Mouse (Mus musculus): Measurements from ENCODE around the gene Sipa1l3.

Sipa1l3 gene

DNA sequence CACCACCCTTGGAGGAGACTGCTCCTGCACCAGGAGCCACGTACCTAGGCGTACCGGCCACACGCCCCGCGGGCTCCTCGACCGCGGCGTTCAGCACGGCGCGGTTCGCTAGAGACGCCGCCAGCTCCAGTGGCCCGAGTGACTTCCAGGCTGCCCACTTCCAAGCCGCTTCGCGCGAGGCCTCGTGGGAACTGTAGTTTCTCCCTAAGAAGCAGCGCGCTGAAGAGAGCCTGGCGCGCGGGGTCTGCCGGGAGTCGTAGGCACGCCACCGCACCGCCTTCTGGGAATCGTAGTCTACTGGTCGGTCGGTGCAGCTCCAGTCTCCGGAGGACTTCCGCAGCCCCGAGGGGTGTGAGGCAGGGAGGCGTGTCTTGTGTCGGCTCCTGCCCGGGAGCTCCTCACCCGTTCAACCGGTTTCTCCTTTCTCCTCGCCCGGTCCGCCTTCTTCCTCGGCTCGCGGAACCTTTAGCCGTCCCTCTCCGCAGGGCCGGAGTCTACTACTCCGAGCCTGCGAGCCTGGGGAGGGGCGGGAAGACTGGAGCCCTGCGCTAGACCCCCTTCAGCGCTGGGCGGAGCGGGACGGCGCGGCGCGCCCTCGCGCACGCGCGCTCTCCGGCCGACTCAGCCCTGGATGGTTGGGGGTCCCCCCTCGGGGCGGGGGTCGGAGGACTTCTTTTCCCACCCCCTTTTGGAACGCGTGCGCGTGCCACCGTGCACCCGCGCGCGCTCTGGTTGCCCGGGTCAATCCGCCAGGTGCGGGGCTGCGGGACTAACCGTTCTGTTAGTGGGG is at the start of gene Sipa1l3:
TSS of gene Sipa1l3 (minus strand) at position 221 of the 790 bp plus-strand sequence.
- peak; percentile 98 for DNase-seq (ENCODE audit: low spot score)

DNA sequence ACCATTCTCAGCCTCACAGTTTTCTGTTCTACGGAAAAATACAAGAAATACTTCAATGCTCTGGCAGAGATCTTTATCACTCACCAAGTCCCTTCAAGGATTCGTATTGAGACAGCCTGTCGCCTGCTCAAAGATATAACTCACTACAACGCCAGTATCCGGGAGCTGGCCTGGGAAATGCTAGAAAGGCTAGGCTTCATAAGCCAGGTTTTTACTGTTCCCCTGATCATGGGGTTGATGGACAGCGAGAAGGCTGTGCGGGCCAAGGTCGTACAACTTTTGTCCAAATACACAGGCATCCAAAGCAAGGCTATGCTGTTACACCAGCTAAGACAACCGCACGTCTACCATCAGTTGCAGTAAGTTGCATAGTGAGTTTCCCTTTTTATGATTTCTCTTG is 44.6 kb upstream of the Sipa1l3 start:
- DNase-seq (ENCODE audit: low spot score) = no peak

DNA sequence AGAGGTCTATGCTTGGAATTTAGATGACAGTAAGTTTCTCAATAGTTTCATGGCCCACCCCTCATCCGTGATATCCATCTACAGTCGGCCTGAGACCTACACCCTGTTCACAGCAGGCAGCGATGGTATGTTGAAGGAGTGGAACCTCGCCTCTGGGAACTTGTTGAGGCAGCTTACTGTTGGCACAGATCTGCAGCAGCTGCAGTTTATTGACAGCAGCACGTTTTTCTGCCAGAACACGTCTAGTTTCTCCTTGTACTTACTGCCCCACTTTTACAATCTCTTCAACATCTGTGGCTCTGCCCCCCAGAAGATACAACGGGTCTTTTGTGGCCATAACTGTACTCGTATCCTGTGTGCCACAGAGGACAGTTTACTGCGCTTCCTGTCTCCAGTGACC is 42.6 kb upstream of the Sipa1l3 start:
- no peak for DNase-seq (ENCODE audit: low spot score)

DNA sequence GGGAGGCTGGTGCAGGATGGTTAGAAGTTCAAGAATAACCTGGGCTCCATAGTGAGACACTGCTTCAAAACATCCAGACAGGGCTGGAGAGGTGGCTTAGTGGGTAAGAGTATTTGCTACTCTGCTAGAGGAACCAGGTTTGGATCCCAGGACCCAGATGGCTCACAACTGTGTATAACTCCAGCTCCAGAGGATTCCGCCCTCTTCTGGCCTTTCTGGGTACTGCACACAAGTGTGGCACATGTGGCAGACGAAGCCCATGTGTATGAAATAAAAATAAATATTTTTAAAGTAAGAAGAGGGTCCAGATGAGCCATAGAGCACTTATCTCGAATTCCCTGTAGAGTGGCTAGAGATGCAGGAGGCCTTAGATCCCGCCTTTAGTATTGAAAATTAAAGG is 40.8 kb upstream of the Sipa1l3 start:
- DNase-seq (ENCODE audit: low spot score) = peak; percentile 27

DNA sequence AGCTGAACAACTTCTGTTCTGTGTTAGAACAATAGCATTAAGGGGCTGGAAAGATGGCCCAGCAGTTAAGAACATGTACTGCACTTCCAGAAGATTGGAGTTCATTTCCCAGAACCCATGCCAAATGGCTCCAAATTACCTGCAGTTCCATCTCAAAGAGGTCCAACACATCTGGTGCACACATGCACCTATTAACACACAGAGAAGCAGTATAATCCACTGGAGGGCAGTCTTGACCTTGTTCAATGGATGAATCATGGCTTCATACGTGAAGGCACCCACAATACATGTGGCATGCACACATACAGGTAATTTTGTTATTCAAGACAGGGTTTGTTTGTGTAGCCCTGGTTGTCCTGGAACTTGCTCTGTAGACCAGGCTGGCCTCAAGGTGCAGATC is 40.3 kb upstream of the Sipa1l3 start:
- no peak for DNase-seq (ENCODE audit: low spot score)

DNA sequence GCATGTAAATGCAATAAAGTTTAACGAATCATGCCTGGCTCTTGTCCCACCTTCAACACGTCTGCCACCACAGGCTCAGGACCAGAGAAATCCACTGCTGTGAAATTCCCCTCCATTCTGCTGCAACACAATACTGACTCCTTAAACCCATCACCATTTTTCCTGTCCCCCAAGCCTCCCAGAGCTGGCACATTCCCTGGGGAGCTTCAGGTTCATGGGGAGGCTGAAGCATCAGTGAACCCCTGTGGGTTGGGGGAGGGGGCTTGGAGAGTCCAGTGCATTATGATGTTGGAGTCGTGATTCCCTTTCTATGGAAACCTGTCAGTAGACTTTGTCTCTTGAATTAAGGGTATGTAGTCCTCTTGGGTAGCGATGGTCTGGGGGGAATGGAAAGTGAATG is 37.8 kb upstream of the Sipa1l3 start:
- DNase-seq (ENCODE audit: low spot score) = no peak

DNA sequence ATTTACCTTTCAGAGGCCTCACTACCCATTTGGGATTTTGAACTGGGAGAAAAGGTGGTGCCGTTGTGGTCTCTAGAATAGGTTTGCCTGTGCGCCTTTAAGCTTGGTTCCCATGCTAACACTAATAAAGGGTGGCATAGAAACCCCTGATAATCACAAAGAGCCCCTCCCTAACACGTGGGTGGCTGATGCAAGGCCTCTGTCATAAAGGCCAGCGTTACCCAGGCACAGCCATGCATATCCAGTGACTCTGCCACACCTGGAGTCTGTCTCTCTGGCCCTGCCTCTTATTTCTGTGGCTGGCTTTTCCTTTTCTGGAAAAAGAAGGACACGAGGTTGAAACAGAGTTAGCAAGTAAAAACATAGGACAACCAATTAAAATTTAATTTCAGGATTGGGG is 37.1 kb upstream of the Sipa1l3 start:
- no peak for DNase-seq (ENCODE audit: low spot score)

DNA sequence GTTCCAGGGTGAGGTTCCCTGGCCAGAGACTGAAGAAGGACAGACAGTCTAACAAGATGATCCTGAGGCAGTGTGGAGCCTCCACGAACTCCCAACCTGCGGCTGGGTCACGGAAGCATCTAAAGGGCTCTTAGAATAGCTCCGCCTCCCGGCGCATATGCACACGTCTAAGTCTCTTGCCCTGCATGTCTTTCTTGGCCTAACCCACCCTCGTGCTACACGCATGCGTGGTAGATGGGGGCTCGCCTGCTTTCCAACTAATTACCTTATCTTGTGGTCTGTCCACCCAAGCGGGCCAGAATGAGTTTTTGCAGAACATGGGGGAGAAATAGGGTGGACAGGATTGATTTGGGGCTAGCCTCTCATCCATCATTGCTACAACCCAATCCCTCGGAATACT is 36.6 kb upstream of the Sipa1l3 start:
- DNase-seq (ENCODE audit: low spot score) = peak; percentile 19

DNA sequence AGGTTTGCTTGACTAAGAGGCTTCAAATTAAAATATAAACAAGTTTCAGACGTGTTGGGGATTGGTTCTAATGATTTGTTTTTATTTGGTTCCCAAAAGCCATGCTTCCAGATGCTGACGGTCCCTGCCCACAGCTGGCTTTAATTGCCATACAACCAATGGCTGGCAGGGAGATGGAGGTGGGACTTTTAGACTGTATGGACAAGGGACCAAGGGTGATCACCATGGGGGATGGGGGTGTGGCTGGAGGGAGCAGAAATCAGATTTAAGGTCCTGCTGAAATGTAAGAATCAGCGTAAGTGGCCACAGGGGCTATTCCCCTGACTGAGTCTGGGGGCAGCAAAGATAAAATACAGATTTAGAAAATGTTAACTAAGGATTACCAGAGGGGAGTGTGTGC is 32.2 kb upstream of the Sipa1l3 start:
- DNase-seq (ENCODE audit: low spot score) = no peak

DNA sequence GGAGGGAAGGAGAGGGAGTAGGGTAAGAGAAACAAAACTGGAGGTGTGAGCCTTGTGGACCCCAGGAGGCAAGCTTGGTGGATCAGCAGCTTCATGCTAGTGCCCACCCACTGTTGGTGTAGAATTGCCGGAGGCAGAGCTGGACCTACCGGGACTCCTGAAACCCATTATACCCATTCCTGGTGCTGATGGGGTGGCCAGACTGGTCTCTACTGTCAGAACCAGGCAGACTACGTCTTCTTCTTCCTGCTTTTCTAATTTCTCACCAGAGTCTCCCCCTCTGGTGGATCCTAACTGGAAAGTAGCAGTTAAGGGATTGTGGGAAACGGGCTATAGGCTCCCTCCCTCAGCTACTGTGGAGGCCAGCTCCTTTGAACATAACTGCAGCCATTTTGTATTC is 23.2 kb upstream of the Sipa1l3 start:
- DNase-seq (ENCODE audit: low spot score) = no peak

DNA sequence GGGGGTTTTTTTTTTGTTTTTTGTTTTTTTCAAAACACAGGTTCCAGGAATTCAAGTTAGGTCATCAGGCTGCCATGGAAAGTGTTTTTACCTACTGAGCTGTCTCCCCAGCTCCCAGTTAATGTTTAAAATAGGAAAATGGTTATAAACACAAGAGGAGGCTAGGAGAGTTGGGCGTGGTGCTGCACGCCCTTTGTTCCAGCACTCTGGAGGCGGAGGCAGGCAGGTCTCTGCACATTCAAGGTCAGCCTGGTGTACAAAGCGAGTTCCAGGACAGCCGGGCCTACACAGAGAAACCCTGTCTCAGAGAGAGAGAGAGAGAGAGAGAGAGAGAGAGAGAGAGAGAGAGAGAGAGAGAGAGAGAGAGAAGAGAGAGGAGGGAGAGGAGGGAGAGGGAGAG is 22.7 kb upstream of the Sipa1l3 start:
- no peak for DNase-seq (ENCODE audit: low spot score)

DNA sequence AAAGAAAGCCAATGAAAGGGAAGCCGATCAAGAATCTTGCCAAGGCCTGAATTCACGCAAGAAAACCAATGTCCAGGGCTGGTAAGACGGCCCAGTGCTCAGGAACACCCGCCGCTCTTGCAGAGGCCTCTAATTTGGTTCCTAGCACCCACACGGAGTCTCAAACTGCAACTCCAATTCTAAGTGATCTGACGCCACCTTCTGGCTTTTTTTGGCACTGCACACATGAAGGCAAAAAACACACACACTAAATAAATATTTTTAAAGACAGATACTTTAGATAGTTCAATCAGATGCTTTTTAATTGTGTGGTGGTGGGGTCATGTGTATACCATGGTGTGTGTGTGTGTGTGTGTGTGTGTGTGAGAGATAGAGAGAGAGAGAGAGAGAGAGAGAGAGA is 22.2 kb upstream of the Sipa1l3 start:
- DNase-seq (ENCODE audit: low spot score) = no peak

DNA sequence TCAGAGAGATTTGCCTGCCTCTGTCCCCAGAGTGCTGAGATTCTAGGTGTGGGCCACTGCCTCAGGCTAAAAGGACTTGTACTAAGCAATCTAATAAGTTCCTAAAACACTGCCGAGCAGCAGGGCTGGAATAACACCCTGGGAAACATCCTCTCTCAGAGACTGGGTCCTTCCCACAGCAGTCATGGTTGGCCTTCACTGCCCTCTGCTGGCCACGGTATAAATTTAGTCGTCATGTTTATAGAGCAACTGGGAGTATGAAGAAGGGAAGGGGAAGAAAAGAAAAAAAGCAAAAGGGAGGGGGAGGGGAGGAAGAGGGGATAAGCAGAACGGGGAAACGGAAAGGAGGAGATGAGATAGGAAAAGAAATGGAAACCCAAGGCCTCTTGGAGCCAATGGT is 5.3 kb upstream of the Sipa1l3 start:
- DNase-seq (ENCODE audit: low spot score) = peak; percentile 41

DNA sequence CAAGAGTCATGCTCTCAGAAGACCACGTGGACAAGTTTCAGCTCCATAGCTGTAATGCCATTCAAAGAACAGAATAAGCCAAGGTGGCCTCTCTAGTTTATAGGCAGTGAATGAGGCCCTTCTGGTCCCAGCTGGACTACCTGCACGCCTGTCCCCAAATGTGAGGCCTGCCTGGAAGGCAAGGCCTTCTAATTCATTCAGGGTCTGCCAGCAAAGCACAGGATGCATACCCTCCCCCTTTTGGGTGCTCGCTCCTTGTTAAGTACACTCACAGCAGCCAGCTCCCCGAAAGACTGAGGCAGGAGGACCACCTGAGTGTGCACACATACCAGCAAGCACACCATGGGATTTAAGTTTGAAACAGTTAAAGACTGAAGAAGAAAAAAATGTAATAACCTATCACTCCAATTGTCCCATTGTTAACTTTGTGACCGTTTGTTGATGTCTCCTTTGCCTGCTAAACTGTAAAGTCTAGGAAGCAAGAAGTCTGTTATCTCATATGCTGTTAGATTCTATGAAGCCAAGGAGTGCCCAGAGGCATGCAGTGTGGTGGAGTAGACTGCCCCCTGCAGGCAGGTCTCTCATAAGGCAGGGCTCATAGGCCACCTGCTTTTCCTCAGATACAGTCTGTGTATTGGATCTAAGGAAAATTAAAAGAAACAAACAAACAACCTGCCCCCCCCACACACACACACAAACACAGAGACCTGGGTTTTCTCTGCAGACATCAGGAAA is 3.6 kb upstream of the Sipa1l3 start:
- peak; percentile 59 for DNase-seq (ENCODE audit: low spot score)

DNA sequence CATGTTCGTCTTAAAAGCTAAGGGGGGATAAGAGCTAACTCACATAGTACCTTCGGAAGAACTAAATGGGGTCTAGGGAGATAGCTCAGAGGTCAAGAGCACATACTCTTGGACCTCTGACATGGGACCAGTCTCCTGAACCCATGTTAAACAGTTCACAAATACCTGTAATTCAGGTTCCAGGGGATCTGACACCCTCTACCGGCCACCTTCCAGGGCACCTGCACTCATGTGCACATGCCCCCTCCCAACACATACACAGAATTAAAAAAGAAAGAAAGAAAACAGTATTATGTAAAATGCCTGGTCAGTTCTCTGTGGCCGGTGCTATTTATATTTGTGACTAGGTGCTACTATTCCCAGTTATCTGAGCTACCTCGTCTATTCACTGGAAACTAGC is 2.9 kb upstream of the Sipa1l3 start:
- DNase-seq (ENCODE audit: low spot score) = no peak

DNA sequence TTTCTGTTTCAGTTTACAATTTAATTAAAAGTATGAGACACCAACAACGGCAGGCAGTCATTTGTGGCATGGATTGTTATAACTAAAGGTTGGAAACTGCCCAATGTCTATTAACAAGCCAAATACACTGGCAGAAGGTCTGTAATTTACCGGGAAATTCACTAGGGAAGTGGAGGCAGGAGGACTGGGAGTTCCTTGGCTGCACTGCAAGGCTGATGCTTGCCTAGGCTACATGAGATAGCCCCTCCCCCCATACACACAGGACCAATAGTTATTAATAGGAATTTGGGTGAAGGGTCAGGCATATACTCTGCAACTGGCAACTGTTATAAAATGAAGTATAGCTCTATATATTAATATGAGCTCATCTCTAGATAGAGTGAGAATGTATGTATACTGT is 2.4 kb upstream of the Sipa1l3 start:
- no peak for DNase-seq (ENCODE audit: low spot score)

DNA sequence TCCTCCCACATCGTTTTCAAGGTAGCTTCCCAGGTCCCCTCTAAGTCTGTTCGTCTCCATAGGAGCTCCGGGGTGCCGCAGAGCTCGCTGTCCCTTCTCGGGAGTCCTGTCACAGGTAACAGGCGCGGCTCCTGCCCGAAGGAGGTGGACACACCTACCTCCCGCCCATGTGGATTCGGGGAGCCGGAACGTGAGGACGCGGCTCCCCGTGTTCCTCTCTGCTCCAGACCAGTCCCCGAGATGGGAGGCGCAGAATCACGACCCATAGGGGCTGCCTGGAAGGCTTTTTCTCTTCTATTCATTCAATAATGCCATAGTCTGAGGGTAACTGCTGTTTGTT is 740 bp upstream of the Sipa1l3 start:
- no peak for DNase-seq (ENCODE audit: low spot score)

DNA sequence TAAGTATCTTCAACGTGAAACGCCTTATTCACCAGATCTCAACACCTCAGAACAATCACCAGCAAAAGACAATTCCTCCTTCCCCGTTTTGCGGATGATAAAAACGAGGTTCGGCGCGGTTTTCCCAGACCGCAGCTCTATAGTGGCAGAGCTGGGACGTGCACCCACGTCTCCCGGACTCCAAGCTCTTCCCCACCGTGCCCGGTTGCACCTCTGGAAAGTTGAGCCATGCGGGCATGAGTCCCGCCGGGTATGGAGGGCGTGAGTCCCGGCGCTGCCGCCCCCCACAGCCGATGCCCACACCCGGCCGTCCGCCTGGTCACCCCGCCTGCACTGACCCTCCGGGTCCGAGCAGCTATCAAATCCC is 404 bp downstream of the Sipa1l3 start:
- no peak for DNase-seq (ENCODE audit: low spot score)

DNA sequence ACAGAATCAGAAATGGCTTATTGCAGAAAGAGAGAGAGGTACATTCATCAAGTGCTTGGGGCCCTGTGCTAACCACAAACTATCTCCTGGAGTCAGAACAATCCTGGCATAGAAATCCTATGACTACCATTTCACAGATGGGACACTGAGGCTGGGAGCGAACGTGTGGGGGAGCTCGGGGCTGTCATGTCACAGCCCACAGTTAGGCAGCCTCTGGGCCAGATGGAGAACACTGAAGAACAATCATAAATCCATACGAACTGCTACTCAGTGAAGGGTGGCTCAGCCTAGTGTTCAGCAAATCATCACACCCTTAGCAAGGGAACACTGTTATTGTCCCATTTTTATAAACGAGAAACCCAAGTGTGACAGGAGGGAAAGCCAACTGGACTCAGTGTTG is 1.3 kb downstream of the Sipa1l3 start:
- DNase-seq (ENCODE audit: low spot score) = no peak

DNA sequence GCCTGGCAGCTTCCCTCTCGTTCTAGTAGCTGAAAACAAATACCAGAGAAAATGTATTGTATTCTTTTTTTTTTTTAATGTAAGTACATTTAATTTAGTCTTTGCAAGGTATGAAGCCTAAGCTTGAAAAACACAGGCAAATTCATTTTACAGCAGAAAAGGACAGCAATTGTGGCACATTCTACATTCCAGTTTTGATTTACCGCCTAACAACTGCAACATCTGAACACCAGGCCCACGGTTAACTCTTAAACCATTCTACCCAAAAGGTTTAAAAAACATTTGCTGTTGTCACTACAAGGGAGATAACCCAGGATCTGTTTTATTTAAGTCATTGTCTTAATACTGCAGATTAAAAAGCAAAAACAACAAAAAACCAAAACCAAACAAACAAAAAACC is 2.8 kb downstream of the Sipa1l3 start:
- no peak for DNase-seq (ENCODE audit: low spot score)

DNA sequence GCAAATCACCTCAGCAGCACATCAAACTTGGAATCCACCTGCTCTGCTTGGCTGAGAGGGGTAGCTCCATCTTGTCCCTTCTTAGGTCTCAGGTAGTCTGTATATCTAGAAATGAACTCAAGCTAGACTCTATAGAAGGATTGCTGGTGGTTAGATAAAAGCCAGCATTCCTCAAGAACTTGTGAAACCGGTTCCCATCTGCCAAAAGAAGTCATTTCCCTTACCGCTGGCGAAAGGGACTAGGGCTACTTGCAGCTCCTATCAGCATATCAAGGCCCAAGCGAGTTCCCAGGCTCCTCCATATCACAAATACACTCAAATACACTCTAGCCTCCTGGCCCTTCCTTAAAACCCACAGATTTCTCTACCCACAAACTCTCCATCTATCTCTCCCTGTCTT is 5.7 kb downstream of the Sipa1l3 start:
- DNase-seq (ENCODE audit: low spot score) = no peak

DNA sequence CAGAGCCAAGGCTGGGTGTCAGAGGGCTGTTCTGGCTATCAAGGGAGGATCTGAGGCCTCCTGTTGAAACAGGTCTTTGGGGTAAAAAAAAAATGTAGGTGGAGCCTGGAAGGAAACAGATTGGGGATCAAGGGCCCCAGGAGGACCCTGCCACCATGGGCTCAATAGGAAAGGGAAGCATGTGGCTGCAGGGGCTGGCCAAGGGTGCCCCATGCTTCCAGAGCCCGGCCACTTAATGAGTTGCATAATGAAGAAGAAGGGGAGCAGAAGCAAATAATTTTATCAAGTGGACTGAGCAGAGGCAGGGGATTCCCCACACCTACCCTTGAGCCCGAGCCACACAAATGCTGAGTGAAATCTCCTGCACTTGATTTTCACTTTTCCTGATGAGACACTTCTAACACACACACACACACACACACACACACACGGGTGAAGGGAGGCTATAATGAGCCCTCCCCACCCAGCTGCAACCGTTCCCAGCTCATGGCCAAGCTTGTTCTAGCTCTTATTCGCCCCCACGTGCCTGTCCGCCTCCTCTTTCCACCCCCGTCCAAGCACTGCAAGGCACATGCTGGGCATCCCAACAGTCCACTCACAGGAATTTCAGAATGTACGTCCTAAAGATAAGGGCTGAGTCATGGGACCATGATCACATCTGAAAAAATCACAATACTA is 6.7 kb downstream of the Sipa1l3 start:
- peak; percentile 57 for DNase-seq (ENCODE audit: low spot score)

DNA sequence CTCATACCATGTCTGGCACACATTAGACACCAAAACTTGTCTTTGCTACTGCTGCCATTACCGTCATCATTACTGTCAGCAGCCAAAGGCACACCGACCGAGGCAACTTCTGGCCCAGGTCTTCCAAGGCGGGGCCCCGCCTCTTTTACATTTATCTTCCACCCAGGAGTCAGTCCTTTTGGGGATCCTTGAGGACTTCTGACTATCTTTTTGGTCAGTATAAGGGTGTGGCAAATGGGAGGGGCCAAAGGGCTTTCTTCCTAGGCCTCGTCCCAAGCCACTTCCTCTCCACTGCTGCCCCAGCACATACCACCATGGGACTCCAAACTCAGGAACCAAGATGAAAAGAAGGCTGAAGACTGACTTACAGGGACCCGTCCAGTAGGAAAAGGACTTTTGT is 9.9 kb downstream of the Sipa1l3 start:
- DNase-seq (ENCODE audit: low spot score) = no peak
